Mouse (Mus musculus): ENCODE measurements around the gene Wfdc11.
A peak's percentile ranks its signal among the peaks of the same experiment; 100 is the strongest.
"Not testable (repeated sequence)": the region's sequence is repeated elsewhere in the genome, so short reads cannot be mapped to it uniquely, and the experiment has no call there.

Gene Wfdc11

GRCm38 (mm10) chr2:164673987-164674386 lies at the start of gene Wfdc11:
Gene Wfdc11, minus strand, starts transcription at chr2:164674087.
- DNase-seq, result no peak

- DNase-seq, result no peak
Measured at GRCm38 (mm10) chr2:164723276-164723675, 49.4 kb upstream of the Wfdc11 start.

GRCm38 (mm10) chr2:164716194-164716786 lies 42.4 kb upstream of the Wfdc11 start:
- DNase-seq, result not testable (repeated sequence)

GRCm38 (mm10) chr2:164715005-164715404 lies 41.1 kb upstream of the Wfdc11 start, which contains the start of gene Spint5:
Gene Spint5, plus strand, starts transcription at chr2:164715305.
- no peak for DNase-seq

- DNase-seq, result no peak
Measured at GRCm38 (mm10) chr2:164705991-164706390, 32.1 kb upstream of the Wfdc11 start.

GRCm38 (mm10) chr2:164705328-164705727 lies 31.4 kb upstream of the Wfdc11 start:
- DNase-seq, result no peak

GRCm38 (mm10) chr2:164704235-164704634 lies 30.3 kb upstream of the Wfdc11 start:
- DNase-seq, result no peak

GRCm38 (mm10) chr2:164701761-164702160 lies 27.9 kb upstream of the Wfdc11 start:
- DNase-seq, result no peak

GRCm38 (mm10) chr2:164700959-164701358 lies 27.1 kb upstream of the Wfdc11 start:
- DNase-seq, result no peak

GRCm38 (mm10) chr2:164698201-164698600 lies 24.3 kb upstream of the Wfdc11 start, which contains the start of gene Spint4:
Gene Spint4, plus strand, starts transcription at chr2:164698501.
- no peak for DNase-seq

GRCm38 (mm10) chr2:164684807-164685206 lies 10.9 kb upstream of the Wfdc11 start, which contains the start of gene Wfdc13:
Gene Wfdc13, plus strand, starts transcription at chr2:164685107.
- no peak for DNase-seq

GRCm38 (mm10) chr2:164679906-164680305 lies 6.0 kb upstream of the Wfdc11 start:
- DNase-seq, result no peak

GRCm38 (mm10) chr2:164678848-164679625 lies 5.2 kb upstream of the Wfdc11 start:
- DNase-seq, result peak; percentile 73

- DNase-seq, result no peak
Measured at GRCm38 (mm10) chr2:164676916-164677685, 3.2 kb upstream of the Wfdc11 start.

- DNase-seq, result no peak
Measured at GRCm38 (mm10) chr2:164676103-164676502, 2.2 kb upstream of the Wfdc11 start.

- DNase-seq, result no peak
Measured at GRCm38 (mm10) chr2:164670938-164671337, 2.9 kb downstream of the Wfdc11 start.

GRCm38 (mm10) chr2:164670261-164670660 lies 3.6 kb downstream of the Wfdc11 start:
- DNase-seq, result no peak

- DNase-seq, result no peak
Measured at GRCm38 (mm10) chr2:164664851-164665250, 9.0 kb downstream of the Wfdc11 start.

- DNase-seq, result no peak
Measured at GRCm38 (mm10) chr2:164656483-164656882, 17.4 kb downstream of the Wfdc11 start, which contains the start of gene Wfdc9. Gene Wfdc9, minus strand, starts transcription at chr2:164656583.

GRCm38 (mm10) chr2:164655858-164656257 lies 18.0 kb downstream of the Wfdc11 start, which contains the start of gene Wfdc10:
Gene Wfdc10, plus strand, starts transcription at chr2:164656046.
- DNase-seq, result peak; percentile 37

GRCm38 (mm10) chr2:164641881-164642673 lies 31.8 kb downstream of the Wfdc11 start:
- peak; percentile 50 for DNase-seq

- DNase-seq, result no peak
Measured at GRCm38 (mm10) chr2:164641129-164641528, 32.8 kb downstream of the Wfdc11 start.
